Mouse (Mus musculus) testis, postnatal 10 days (tissue): ENCODE results near the gene Cavin1.

Experiments
- DNase-seq: peaks from one replicate; pipeline ENCODE4 v3.0.0; 2021; ENCODE audit warnings: low spot score

Gene Cavin1

DNA sequence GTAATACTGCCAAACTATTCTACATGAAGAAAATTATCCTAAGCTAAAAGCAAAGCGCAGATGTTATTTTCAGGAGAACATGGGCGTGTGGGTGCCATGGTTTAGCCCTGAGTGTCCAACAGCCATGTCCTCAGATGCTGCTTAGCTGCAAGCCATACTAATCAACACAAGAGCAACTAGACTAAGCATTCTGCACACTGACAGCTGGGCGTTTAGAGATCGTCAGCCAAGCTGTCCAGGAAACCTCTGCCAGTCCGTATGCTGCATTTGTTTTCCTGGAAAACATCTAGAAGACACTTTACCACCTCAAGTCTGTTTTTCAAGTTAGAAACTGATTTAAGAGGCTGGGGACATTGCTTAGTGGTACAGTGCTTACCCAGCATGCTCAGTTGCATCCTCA, 56.3 kb downstream of the Cavin1 start:
- no peak for DNase-seq

- DNase-seq = no peak
These were observed 58.1 kb downstream of the Cavin1 start for GRCm38 (mm10) chr11:100912401-100913155.

- DNase-seq = no peak
These were observed 62.1 kb downstream of the Cavin1 start for GRCm38 (mm10) chr11:100908567-100908966.

DNA sequence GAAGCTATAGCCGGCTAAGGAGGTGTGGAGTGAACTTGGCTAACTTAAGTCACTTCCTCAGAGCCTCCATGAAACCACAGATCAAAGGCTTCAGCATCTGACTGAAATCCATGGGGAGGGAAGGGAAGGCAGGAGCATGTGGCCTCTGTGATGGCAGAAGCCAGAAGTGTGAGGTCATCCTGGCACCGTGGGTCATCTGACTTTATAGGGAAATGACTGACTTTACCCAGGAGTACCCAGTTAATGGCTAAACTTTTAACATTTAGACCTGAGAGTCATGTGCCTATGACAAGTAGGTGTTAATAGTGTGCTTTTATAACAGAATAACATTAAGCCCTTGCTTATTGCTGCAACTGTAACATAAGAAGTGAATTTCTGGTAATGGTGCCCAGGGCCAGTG, 62.6 kb downstream of the Cavin1 start:
- no peak for DNase-seq

DNA sequence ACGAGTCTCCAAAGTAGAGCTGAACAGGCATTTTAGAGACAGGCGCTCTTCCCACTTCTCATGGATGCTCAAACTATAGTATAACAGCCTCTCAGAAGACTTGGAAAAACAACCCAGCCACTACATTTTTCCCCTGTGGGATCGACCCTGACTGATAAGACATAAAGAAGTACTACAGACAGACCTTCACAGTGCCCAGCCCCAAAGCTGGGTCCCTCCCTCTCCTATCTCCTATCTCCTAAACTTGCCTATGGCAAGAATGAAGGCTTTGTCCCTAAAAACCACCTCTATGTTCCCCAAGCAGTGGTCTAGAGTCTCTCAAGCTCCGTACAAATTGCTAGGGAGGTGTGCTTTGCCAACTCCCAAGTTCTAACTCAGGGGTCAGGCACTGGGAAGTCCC, 63.8 kb downstream of the Cavin1 start:
- DNase-seq = no peak
